Mouse (Mus musculus) liver, embryonic 14.5 days (tissue): Measurements from ENCODE around the gene Shox2.

Experiments used
- CTCF ChIP-seq: IDR thresholded peaks from 2 replicates; pipeline ENCODE4 v1.5.1; 2016; ENCODE audit warnings: antibody characterized with exemption, low read depth, control low read depth
- EP300 ChIP-seq: IDR thresholded peaks from 2 replicates; pipeline ENCODE4 v1.6.1; 2016; ENCODE audit warnings: antibody characterized with exemption, low read depth

- TF ChIP-seq CTCF (no peak), EP300 (no peak)
Observed at GRCm38 (mm10) chr3:66979491-66979890, 2.1 kb downstream of the Shox2 start.
